Mouse (Mus musculus) CH12.LX (cell line): ENCODE measurements at regions not wholly inside any gene's neighbourhood (a gene's known extent, or its start where the extent isn't known, plus 50 kb on each side); places are given as distances from the start of the nearest gene placed in this dataset.

Experiments used
- DNase-seq: peaks from one replicate; pipeline ENCODE4 v3.0.0-alpha.2; 2013; ENCODE audit errors: extremely low read depth
- H3K27ac ChIP-seq: 2 replicates; pipeline ENCODE4 v1.5.1; 2012; ENCODE audit warnings: low read depth, mild to moderate bottlenecking, control low read depth, moderate library complexity; ENCODE audit not compliant: insufficient read depth
- H3K27me3 ChIP-seq: replicated peaks from 2 replicates; pipeline ENCODE3; 2012; ENCODE audit warnings: inconsistent platforms
- H3K36me3 ChIP-seq, 2 experiments: replicated peaks in 1 of 2; 2 replicates each; pipeline versions ENCODE3 to v1.6.1; 2012; ENCODE audit warnings: inconsistent platforms in 1 of 2, low read length in 1 of 2, mild to moderate bottlenecking in 1 of 2, mixed read lengths in 1 of 2, moderate library complexity in 1 of 2; ENCODE audit not compliant: control insufficient read depth in 1 of 2, insufficient read depth in 1 of 2
- H3K4me1 ChIP-seq, 2 experiments: 2 replicates each; pipeline ENCODE4 v1.6.1; 2012; ENCODE audit warnings: inconsistent platforms in 1 of 2, moderate library complexity in 1 of 2; ENCODE audit not compliant: insufficient read depth in 2 of 2, control insufficient read depth in 1 of 2
- H3K4me2 ChIP-seq: 2 replicates; pipeline ENCODE4 v1.6.1; 2012; ENCODE audit warnings: low read depth, mild to moderate bottlenecking, control low read depth; ENCODE audit not compliant: poor library complexity, insufficient read depth, severe bottlenecking
- H3K4me3 ChIP-seq, 3 experiments: fragments of 150-350 bp in 1 of 3; sonication (generic) in 1 of 3; replicated peaks in 1 of 3; 2 replicates each; pipeline versions ENCODE3 to v1.5.1; 2011 to 2012; ENCODE audit warnings: low read depth in 2 of 3, low read length in 2 of 3, mild to moderate bottlenecking in 2 of 3, moderate library complexity in 2 of 3, control low read depth in 1 of 3, improper control_type of control experiment in 1 of 3, inconsistent platforms in 1 of 3, mixed read lengths in 1 of 3; ENCODE audit not compliant: poor library complexity in 1 of 3
- H3K79me2 ChIP-seq: replicated peaks from 2 replicates; pipeline ENCODE4 v1.6.1; 2012; ENCODE audit warnings: mild to moderate bottlenecking, moderate library complexity; ENCODE audit not compliant: control insufficient read depth, poor library complexity, insufficient read depth, severe bottlenecking; ENCODE audit errors: extremely low read depth
- H3K9ac ChIP-seq: 2 replicates; pipeline ENCODE4 v1.6.1; 2012; ENCODE audit warnings: low read depth, mild to moderate bottlenecking, control low read depth, moderate library complexity; ENCODE audit not compliant: insufficient read depth
- H3K9me3 ChIP-seq: replicated peaks from 2 replicates; pipeline ENCODE3; 2012; ENCODE audit warnings: low read length, inconsistent platforms, mixed read lengths
- BHLHE40 ChIP-seq: IDR thresholded peaks from 2 replicates; pipeline ENCODE4 v1.6.1; 2011; ENCODE audit warnings: mild to moderate bottlenecking, low read depth, low read length, improper control_type of control experiment
- CHD2 ChIP-seq: IDR thresholded peaks from 2 replicates; pipeline ENCODE4 v1.6.1; 2011; ENCODE audit warnings: low read length, improper control_type of control experiment
- E2F4 ChIP-seq: IDR thresholded peaks from 2 replicates; pipeline ENCODE4 v1.6.1; 2011; ENCODE audit warnings: low read depth, low read length, improper control_type of control experiment; ENCODE audit not compliant: insufficient replicate concordance
- EP300 ChIP-seq: IDR thresholded peaks from 2 replicates; pipeline ENCODE4 v1.6.1; 2011; ENCODE audit warnings: low read length, improper control_type of control experiment
- ETS1 ChIP-seq: conservative IDR thresholded peaks from 2 replicates; pipeline ENCODE4 v1.6.1; 2012; ENCODE audit warnings: low read depth, mild to moderate bottlenecking, inconsistent platforms, low read length, improper control_type of control experiment, moderate library complexity
- GABPA ChIP-seq: IDR thresholded peaks from 2 replicates; pipeline ENCODE4 v1.6.1; 2012; ENCODE audit warnings: low read depth, low read length, improper control_type of control experiment, inconsistent platforms; ENCODE audit not compliant: insufficient replicate concordance
- HCFC1 ChIP-seq: IDR thresholded peaks from 2 replicates; pipeline ENCODE4 v1.6.1; 2012; ENCODE audit warnings: low read depth, mild to moderate bottlenecking, inconsistent platforms, low read length, improper control_type of control experiment
- JUND ChIP-seq: conservative IDR thresholded peaks from 2 replicates; pipeline ENCODE4 v1.6.1; 2011; ENCODE audit warnings: low read depth, low read length, improper control_type of control experiment
- KAT2A ChIP-seq: IDR thresholded peaks from 2 replicates; pipeline ENCODE4 v1.6.1; 2012; ENCODE audit warnings: low read length, improper control_type of control experiment, inconsistent platforms; ENCODE audit not compliant: insufficient replicate concordance
- MAX ChIP-seq: IDR thresholded peaks from 2 replicates; pipeline ENCODE4 v1.6.1; 2011; ENCODE audit warnings: low read length, improper control_type of control experiment
- MAZ ChIP-seq: IDR thresholded peaks from 2 replicates; pipeline ENCODE4 v1.6.1; 2012; ENCODE audit warnings: low read depth, mild to moderate bottlenecking, inconsistent platforms, low read length, improper control_type of control experiment, moderate library complexity
- MEF2A ChIP-seq: IDR thresholded peaks from 2 replicates; pipeline ENCODE4 v1.6.1; 2014; ENCODE audit warnings: low read depth, mild to moderate bottlenecking, inconsistent platforms, low read length, improper control_type of control experiment, borderline replicate concordance
- MXI1 ChIP-seq: IDR thresholded peaks from 2 replicates; pipeline ENCODE4 v1.6.1; 2011; ENCODE audit warnings: mild to moderate bottlenecking, low read depth, low read length, improper control_type of control experiment
- NELFE ChIP-seq: IDR thresholded peaks from 2 replicates; pipeline ENCODE4 v1.6.1; 2011; ENCODE audit warnings: low read depth, low read length, improper control_type of control experiment
- POLR2A ChIP-seq: IDR thresholded peaks from 2 replicates; pipeline ENCODE4 v1.6.1; 2011; ENCODE audit warnings: low read depth, mild to moderate bottlenecking, improper control_type of control experiment, low read length
- POLR2AphosphoS2 ChIP-seq: IDR thresholded peaks from 2 replicates; pipeline ENCODE4 v1.6.1; 2011; ENCODE audit warnings: low read depth, low read length, improper control_type of control experiment
- RAD21 ChIP-seq: IDR thresholded peaks from 2 replicates; pipeline ENCODE4 v1.6.1; 2011; ENCODE audit warnings: low read depth, mild to moderate bottlenecking, low read length, improper control_type of control experiment, moderate library complexity
- SIN3A ChIP-seq: IDR thresholded peaks from 2 replicates; pipeline ENCODE4 v1.6.1; 2012; ENCODE audit warnings: low read length, improper control_type of control experiment, inconsistent platforms
- SMC3 ChIP-seq: IDR thresholded peaks from 2 replicates; pipeline ENCODE4 v1.6.1; 2011; ENCODE audit warnings: low read depth, low read length, improper control_type of control experiment
- TBP ChIP-seq: conservative IDR thresholded peaks from 2 replicates; pipeline ENCODE4 v1.6.1; 2011; ENCODE audit warnings: low read depth, low read length, improper control_type of control experiment
- UBTF ChIP-seq: IDR thresholded peaks from 2 replicates; pipeline ENCODE4 v1.6.1; 2012; ENCODE audit warnings: low read depth, mild to moderate bottlenecking, inconsistent platforms, low read length, improper control_type of control experiment, moderate library complexity
- ZC3H11A ChIP-seq: IDR thresholded peaks from 2 replicates; pipeline ENCODE4 v1.6.1; 2012; ENCODE audit warnings: low read depth, mild to moderate bottlenecking, inconsistent platforms, low read length, improper control_type of control experiment
- dilution Hi-C: fragments of 300-500 bp; cut with MboI; formaldehyde crosslinking; loops from 2 replicates; pipeline ENCODE4 v1.14.3; 2020; ENCODE audit warnings: low sequenced_read_pairs; ENCODE audit not compliant: extremely low pct_unique_long_range_greater_than_20kb, extremely low pct_ligation_motif_present
- in situ Hi-C: fragments of 300-500 bp; cut with MboI; formaldehyde crosslinking; loops from 3 replicates; pipeline ENCODE4 v1.14.3; 2019; ENCODE audit warnings: low sequenced_read_pairs, low pct_ligation_motif_present, low pct_unique_long_range_greater_than_20kb, mixed read lengths

DNA sequence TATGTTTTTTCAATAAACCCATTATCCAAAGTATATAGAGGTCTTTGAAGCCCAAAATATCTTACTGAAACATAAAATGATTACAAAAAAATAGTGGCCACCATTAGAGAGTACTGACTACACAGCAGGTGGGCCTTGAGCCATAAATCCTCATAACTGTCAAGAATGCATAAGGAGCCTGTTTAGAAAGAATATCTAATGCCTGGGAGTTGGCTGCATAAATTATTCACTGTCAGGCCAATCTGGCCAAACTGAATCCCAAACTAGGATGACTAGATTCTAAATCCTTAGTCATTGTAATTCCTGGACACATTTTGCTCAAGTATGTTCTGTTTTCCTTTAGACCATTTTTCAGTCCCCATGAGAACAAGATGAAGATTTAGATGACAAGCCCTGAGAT is 341.4 kb downstream of the Kif16b start:
- TF ChIP-seq POLR2A (no peak), CHD2 (no peak), MXI1 (no peak), MAX (no peak), MAZ (no peak), E2F4 (no peak), GABPA (no peak), BHLHE40 (no peak), ETS1 (no peak), NELFE (no peak), HCFC1 (no peak), SIN3A (no peak), EP300 (no peak), POLR2AphosphoS2 (no peak), SMC3 (no peak), UBTF (no peak), RAD21 (no peak)
- DNase-seq: no peak
- no peak overlapping the region for H3K4me2 ChIP-seq
- dilution Hi-C loops (no loop called here), in situ Hi-C loops (no loop called here)
- H3K4me3 ChIP-seq: no peak overlapping the region
- H3K4me1 ChIP-seq: no peaks in the 10 kb centered on the region
- H3K36me3 ChIP-seq: no peaks in the 10 kb centered on the region
- H3K9ac ChIP-seq: no peak overlapping the region
- no peaks in the 10 kb centered on the region for H3K9me3 ChIP-seq
- H3K27ac ChIP-seq: no peak overlapping the region
- H3K27me3 ChIP-seq: peaks cover 12% of the 10 kb centered on the region
- H3K79me2 ChIP-seq: no peaks in the 10 kb centered on the region

- no peak overlapping the region for H3K27ac ChIP-seq
- dilution Hi-C loops (no loop called here), in situ Hi-C loops (no loop called here)
- no peak for DNase-seq
- no peaks in the 10 kb centered on the region for H3K4me1 ChIP-seq
- TF ChIP-seq ZC3H11A (no peak), MXI1 (no peak), GABPA (no peak), UBTF (no peak), KAT2A (no peak), MEF2A (no peak), TBP (no peak), JUND (no peak), POLR2A (no peak)
- H3K9ac ChIP-seq: no peak overlapping the region
- H3K4me3 ChIP-seq: no peak overlapping the region
- H3K36me3 ChIP-seq: no peaks in the 10 kb centered on the region
- H3K79me2 ChIP-seq: no peaks in the 10 kb centered on the region
- no peaks in the 10 kb centered on the region for H3K9me3 ChIP-seq
- no peak overlapping the region for H3K4me2 ChIP-seq
- peaks cover 13% of the 10 kb centered on the region for H3K27me3 ChIP-seq
Measured at GRCm38 (mm10) chr2:142554851-142555250, 346.5 kb downstream of the Kif16b start.
